Mouse (Mus musculus): ENCODE measurements at regions not wholly inside any gene's neighbourhood (a gene's known extent, or its start where the extent isn't known, plus 50 kb on each side); places are given as distances from the start of the nearest gene placed in this dataset.

DNA sequence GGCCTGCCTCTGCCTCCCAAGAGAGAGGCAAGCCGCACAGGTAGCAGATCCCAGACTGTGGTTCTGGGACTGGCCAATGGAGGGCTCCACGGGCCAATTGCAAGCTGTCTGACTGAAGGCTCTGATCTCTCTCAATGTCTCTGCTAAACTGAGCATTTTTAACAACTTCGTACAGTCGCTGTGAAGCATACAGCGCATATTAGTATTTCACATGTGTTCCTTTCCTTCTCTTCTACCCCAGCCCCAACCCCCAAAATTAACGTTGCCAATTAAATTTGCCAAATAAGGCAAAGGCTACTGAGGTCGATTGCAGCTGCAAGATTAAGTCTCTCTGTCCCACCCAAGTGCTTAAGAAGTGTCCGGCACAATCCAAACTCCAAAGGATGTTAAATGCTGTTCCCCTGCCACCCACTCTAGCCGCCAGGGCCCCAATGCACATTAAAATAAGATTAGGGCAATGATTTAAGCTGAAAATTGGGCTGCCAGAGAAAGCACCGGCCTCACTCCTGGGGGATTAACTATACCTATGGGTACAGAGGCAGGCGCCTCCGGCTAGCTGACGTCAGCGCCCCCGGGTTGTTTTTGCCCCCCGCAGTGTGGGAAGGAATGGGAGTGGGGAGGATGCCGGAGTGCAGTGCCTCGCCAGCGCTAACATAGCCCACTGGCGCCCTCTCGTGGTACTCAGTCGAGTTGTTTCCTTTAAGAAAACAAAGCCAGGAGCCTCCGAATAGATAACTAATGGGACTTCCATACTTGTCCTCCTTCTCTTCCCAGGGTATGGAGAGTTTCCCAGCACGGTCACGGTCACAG is 81.3 kb downstream of the Gm21962 start:
- H3K4me1 ChIP-seq (replicated peaks; ENCODE audit: control insufficient read depth, insufficient read depth), result peaks cover 2% of the 10 kb centered on the region; the same call in 1 of the 2 replicates
- DNase-seq (ENCODE audit: low spot score) (peak; percentile 79), ATAC-seq (ENCODE audit: low FRiP score, low TSS enrichment) (peak; percentile 78; the same call in 1 of the 2 replicates)
- peak overlapping the region; percentile 36 for H3K4me3 ChIP-seq (ENCODE audit: low read depth, low read length)
- H3K4me2 ChIP-seq (replicated peaks; ENCODE audit: low read depth), result peak overlapping the region; percentile 50
- H3K27ac ChIP-seq (replicated peaks), result no peak overlapping the region
- TF ChIP-seq CTCF (IDR thresholded peaks at IDR 0.05; ENCODE audit: low read depth) (peak; percentile 91), EP300 (optimal IDR thresholded peaks at IDR 0.05) (no peak)
- H3K36me3 ChIP-seq (ENCODE audit: control insufficient read depth, insufficient read depth, low read length), result no peaks in the 10 kb centered on the region
- 17% methylated on average over 25 of the region's 25 CpGs for WGBS
- H3K27me3 ChIP-seq (ENCODE audit: control insufficient read depth, insufficient read depth, low read length), result no peaks in the 10 kb centered on the region
- H3K9me3 ChIP-seq (ENCODE audit: control insufficient read depth, low read length), result no peaks in the 10 kb centered on the region
- H3K9ac ChIP-seq (ENCODE audit: low read length), result no peak overlapping the region

DNA sequence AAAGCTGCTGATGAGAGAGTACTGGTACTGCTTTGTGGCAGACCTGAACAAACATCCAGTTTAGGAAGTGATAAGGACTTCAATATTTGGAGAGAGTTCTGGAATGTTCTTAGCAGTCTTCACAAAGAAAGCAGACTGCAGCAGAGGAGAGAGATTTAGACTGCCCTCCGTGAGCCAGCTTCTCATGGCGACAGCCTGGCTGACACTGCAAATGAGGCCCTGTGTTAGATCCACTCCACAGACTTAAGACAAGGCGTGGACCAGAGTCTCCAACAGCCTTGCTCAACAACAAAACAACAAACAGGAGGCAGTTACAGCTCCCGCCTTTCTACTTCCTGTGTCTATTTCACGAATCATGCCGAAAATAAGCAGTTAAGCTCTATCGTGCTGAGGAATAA is 81.9 kb downstream of the Gm21962 start:
- H3K4me2 ChIP-seq (replicated peaks; ENCODE audit: low read depth), result peak overlapping the region; percentile 50
- H3K4me1 ChIP-seq (replicated peaks; ENCODE audit: control insufficient read depth, insufficient read depth), result peaks cover 2% of the 10 kb centered on the region; the same call in 1 of the 2 replicates
- no peak overlapping the region for H3K27ac ChIP-seq (replicated peaks)
- no peaks in the 10 kb centered on the region for H3K27me3 ChIP-seq (ENCODE audit: control insufficient read depth, insufficient read depth, low read length)
- DNase-seq (ENCODE audit: low spot score) (no peak), ATAC-seq (ENCODE audit: low FRiP score, low TSS enrichment) (peak; percentile 21; the same call in 1 of the 2 replicates)
- no peaks in the 10 kb centered on the region for H3K36me3 ChIP-seq (ENCODE audit: control insufficient read depth, insufficient read depth, low read length)
- WGBS, result 38% methylated on average over 7 of the region's 7 CpGs
- no peak overlapping the region for H3K9ac ChIP-seq (ENCODE audit: low read length)
- no peaks in the 10 kb centered on the region for H3K9me3 ChIP-seq (ENCODE audit: control insufficient read depth, low read length)
- peak overlapping the region; percentile 36 for H3K4me3 ChIP-seq (ENCODE audit: low read depth, low read length)
- TF ChIP-seq CTCF (IDR thresholded peaks at IDR 0.05; ENCODE audit: low read depth) (no peak), EP300 (optimal IDR thresholded peaks at IDR 0.05) (no peak)

DNA sequence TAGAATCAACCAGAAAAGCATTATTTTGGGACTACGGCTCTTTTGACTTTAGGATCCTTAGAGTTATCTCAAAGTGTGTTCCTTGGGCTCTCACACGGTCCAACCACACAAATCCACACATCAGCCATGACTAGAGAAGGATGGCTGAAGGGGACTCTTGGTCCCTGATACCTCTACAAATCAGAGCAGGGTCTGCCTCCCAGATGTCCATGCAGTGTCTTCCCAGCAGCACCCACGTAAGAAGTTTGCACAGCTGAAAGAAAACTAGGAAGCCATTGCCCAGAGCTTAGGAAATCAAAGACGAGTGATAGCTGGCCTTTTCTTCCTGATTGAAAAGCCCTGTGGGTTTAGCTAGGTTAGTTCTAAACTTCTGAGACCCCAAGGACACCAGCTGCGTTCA is 84.1 kb downstream of the Gm21962 start:
- H3K36me3 ChIP-seq (ENCODE audit: control insufficient read depth, insufficient read depth, low read length), result no peaks in the 10 kb centered on the region
- H3K9me3 ChIP-seq (ENCODE audit: control insufficient read depth, low read length), result no peaks in the 10 kb centered on the region
- TF ChIP-seq CTCF (IDR thresholded peaks at IDR 0.05; ENCODE audit: low read depth) (no peak), EP300 (optimal IDR thresholded peaks at IDR 0.05) (no peak)
- H3K27ac ChIP-seq (replicated peaks), result no peak overlapping the region
- no peak for DNase-seq (ENCODE audit: low spot score)
- no peak overlapping the region for H3K4me3 ChIP-seq (ENCODE audit: low read depth, low read length)
- H3K27me3 ChIP-seq (ENCODE audit: control insufficient read depth, insufficient read depth, low read length), result no peaks in the 10 kb centered on the region
- H3K4me1 ChIP-seq (replicated peaks; ENCODE audit: control insufficient read depth, insufficient read depth), result peaks cover 2% of the 10 kb centered on the region; the same call in 1 of the 2 replicates
- no peak overlapping the region for H3K9ac ChIP-seq (ENCODE audit: low read length)
- 81% methylated on average over 5 of the region's 5 CpGs for WGBS
- H3K4me2 ChIP-seq (replicated peaks; ENCODE audit: low read depth), result no peak overlapping the region
- ATAC-seq (ENCODE audit: low FRiP score, low TSS enrichment), result no peak

DNA sequence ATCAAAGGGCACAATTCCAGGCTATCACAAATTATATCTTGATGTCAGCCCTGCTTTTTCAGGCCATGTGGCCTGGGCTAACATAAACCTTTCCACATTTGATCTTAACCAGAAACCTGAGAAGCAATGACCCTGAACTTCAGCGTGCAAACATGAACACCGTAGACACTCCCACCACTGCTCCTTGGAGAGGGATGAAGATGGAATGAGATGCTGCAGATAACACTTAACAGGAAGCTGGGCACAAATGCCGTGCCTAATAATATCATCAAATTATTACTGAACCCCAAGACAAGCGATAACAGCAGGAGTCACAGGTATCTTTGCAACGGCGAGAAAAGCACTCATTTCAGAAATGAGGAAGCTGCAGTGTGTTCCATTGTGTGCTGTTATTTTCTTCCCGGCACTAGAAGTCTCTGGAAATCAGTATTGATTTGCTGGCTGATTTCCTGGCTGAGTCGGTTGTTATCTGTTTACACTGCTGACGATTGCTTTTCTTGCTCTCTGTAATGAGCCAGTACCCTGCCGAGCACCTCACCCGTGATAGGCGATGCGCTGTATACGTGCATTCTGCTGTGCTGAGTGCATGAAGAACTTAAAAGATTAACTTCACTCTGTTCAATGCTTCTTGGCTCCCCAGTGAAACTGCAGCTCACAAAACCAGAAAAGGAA is 91.0 kb downstream of the Gm21962 start:
- ATAC-seq (ENCODE audit: low FRiP score, low TSS enrichment), result no peak
- Histone ChIP-seq H3K36me3 (ENCODE audit: control insufficient read depth, insufficient read depth, low read length) (no peaks in the 10 kb centered on the region), H3K27me3 (ENCODE audit: control insufficient read depth, insufficient read depth, low read length) (no peaks in the 10 kb centered on the region), H3K4me3 (ENCODE audit: low read depth, low read length) (no peak overlapping the region), H3K9me3 (ENCODE audit: control insufficient read depth, low read length) (no peaks in the 10 kb centered on the region), H3K4me1 (replicated peaks; ENCODE audit: control insufficient read depth, insufficient read depth) (no peaks in the 10 kb centered on the region), H3K9ac (ENCODE audit: low read length) (no peak overlapping the region), H3K27ac (replicated peaks) (no peak overlapping the region), H3K4me2 (replicated peaks; ENCODE audit: low read depth) (no peak overlapping the region)
- TF ChIP-seq EP300 (optimal IDR thresholded peaks at IDR 0.05), result no peak
- no peak for TF ChIP-seq CTCF (IDR thresholded peaks at IDR 0.05; ENCODE audit: low read depth)
- DNase-seq (ENCODE audit: low spot score), result no peak
- 40% methylated on average over 14 of the region's 14 CpGs for WGBS

DNA sequence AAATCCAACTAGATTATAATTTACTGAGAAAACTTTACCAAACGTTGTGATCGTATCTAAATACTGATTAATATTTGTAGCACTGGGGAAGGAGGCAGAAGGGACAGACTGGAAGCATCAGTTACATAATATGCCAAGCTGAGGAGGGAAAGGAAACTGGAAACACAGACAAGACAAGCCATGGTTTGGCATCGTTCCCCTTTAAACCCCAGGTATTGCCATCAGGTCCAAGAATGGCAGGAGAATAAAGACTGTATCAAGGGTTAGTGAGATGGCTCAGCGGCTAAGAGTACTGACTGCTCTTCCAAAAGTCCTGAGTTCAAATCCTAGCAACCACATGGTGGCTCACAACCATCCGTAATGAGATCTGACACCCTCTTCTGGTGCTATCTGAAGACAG is 92.1 kb downstream of the Gm21962 start:
- DNase-seq (ENCODE audit: low spot score) (no peak), ATAC-seq (ENCODE audit: low FRiP score, low TSS enrichment) (no peak)
- 89% methylated on average over 5 of the region's 5 CpGs for WGBS

DNA sequence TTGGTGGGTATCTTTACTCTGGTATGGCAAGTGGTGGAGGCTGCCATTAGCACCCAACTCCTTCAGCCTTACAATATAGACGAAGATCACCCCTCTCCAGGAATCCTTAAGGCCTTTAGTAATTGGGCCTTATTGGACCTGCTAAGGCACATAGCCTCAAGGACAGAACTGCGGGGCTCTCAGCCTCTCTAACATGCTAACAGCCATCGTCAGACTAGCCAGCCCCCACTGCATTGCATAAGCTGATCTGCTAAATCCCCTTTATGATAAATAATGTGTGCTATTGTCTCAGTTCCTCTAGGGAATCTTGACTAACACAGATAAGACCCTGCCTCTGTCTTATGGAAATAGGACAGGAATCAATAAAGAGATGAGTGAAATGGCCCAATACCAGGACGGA is 95.7 kb upstream of the H2afz start:
- Histone ChIP-seq H3K27ac (replicated peaks) (no peak overlapping the region), H3K27me3 (ENCODE audit: control insufficient read depth, insufficient read depth, low read length) (no peaks in the 10 kb centered on the region), H3K9me3 (ENCODE audit: control insufficient read depth, low read length) (no peaks in the 10 kb centered on the region), H3K36me3 (ENCODE audit: control insufficient read depth, insufficient read depth, low read length) (no peaks in the 10 kb centered on the region), H3K4me2 (replicated peaks; ENCODE audit: low read depth) (no peak overlapping the region), H3K4me1 (replicated peaks; ENCODE audit: control insufficient read depth, insufficient read depth) (no peaks in the 10 kb centered on the region), H3K9ac (ENCODE audit: low read length) (no peak overlapping the region), H3K4me3 (ENCODE audit: low read depth, low read length) (no peak overlapping the region)
- DNase-seq (ENCODE audit: low spot score), result no peak
- no peak for ATAC-seq (ENCODE audit: low FRiP score, low TSS enrichment)
- no peak for TF ChIP-seq EP300 (optimal IDR thresholded peaks at IDR 0.05)
- no peak for TF ChIP-seq CTCF (IDR thresholded peaks at IDR 0.05; ENCODE audit: low read depth)
- 75% methylated on average over 4 of the region's 4 CpGs for WGBS

More for the DNA sequence above, 92.1 kb downstream of the Gm21962 start:
- Histone ChIP-seq H3K4me1 (replicated peaks; ENCODE audit: control insufficient read depth, insufficient read depth) (no peaks in the 10 kb centered on the region), H3K27me3 (ENCODE audit: control insufficient read depth, insufficient read depth, low read length) (no peaks in the 10 kb centered on the region), H3K4me3 (ENCODE audit: low read depth, low read length) (no peak overlapping the region), H3K4me2 (replicated peaks; ENCODE audit: low read depth) (no peak overlapping the region), H3K36me3 (ENCODE audit: control insufficient read depth, insufficient read depth, low read length) (no peaks in the 10 kb centered on the region), H3K9me3 (ENCODE audit: control insufficient read depth, low read length) (no peaks in the 10 kb centered on the region), H3K9ac (ENCODE audit: low read length) (no peak overlapping the region), H3K27ac (replicated peaks) (no peak overlapping the region)
- TF ChIP-seq EP300 (optimal IDR thresholded peaks at IDR 0.05) (no peak), CTCF (IDR thresholded peaks at IDR 0.05; ENCODE audit: low read depth) (no peak)

Data from stomach, postnatal 0 days (tissue).